Mouse (Mus musculus) gonadal fat pad, adult 2 months (tissue): ENCODE data around the gene Mansc4. TPM values are rescaled to one million over a fixed set of nuclear protein-coding genes. Genes with fewer than 3 reads are reported as not detected.

Source experiments
- DNase-seq: peaks from one replicate; pipeline ENCODE4 v3.0.0-alpha.2; 2012; ENCODE audit warnings: low read depth
- polyA plus RNA-seq: library from polyadenylated mRNA; depleted of rRNA; stranded (reverse); fragments of >200 nt; gene quantifications from 2 replicates; pipeline ENCODE4 v1.2.3, GENCODE M21; 2012; rRNA removed

Gene Mansc4
- polyA plus RNA-seq, 1 experiment = 2.3 TPM

DNA sequence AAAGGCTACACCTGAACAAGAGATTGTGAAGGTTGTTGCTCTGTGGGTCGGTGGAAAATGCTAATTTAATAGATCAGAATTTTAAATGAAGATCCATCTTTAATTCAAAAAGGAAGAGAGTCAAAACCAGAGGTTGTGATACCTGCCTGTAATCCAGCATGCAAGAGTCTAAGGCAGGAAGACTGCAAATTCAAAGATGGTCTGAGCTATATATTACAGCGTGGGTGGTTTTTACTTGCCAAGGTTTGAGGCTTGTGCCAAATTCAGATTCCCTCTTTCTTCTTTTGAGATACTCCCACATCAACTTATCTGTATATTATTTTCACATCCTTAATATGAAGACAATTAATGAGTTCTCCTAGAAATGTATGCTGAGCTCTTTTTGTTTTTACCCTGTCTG lies 58.4 kb downstream of the Mansc4 start:
- DNase-seq = no peak

Other genes starting within 250 kb of the Mansc4 start
- 0.32 and 1.7 TPM in 2 replicates for gene Smco2, start 236.9 kb downstream of the Mansc4 start, polyA plus RNA-seq
- gene Ppfibp1, start 198.5 kb downstream of the Mansc4 start, polyA plus RNA-seq = 25.5 and 27.2 TPM in 2 replicates
- gene 1700034J05Rik, start 132.6 kb downstream of the Mansc4 start, polyA plus RNA-seq = 0.18 and 0.48 TPM in 2 replicates
- gene Rep15, start 54.4 kb downstream of the Mansc4 start, polyA plus RNA-seq = 0.32 and 0.65 TPM in 2 replicates
- gene Mrps35, start 44.3 kb downstream of the Mansc4 start, polyA plus RNA-seq = 7.1 and 12.8 TPM in 2 replicates
- gene Klhl42, start 4.3 kb upstream of the Mansc4 start, polyA plus RNA-seq = 17.1 and 19.0 TPM in 2 replicates
- gene Pthlh, start 177.2 kb upstream of the Mansc4 start, polyA plus RNA-seq = 0.57 and 0.80 TPM in 2 replicates